10 mouse cellular contexts compared by ENCODE assay signal in the genomic region with DNA sequence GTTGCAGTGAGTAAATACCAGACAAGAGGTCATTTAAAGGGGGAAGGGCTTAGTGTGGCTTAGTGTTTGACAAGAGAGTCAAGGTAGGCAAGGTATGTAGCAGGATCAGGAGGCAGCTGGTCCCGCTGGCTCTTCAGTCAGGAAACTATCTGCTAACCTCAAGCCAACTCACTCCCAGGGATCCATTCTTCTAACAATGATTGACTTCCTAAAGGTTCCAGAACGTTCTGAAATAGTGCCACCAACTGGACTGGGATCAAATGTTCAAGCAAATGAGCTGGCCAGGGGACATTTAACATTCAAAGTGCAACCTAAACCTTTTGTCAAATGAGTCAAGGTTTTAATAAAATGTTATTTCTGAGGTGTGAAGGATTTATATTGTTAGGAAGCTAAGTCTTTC. TPM values are rescaled to one million over a fixed set of nuclear protein-coding genes. Genes with fewer than 3 reads are reported as not detected.
A peak's percentile ranks its signal among the peaks of the same experiment; 100 is the strongest.
DNase-seq lines count a peak whose midpoint lies in the region; ATAC-seq and TF ChIP-seq lines count a peak whose summit lies in the region.
"Had no signal": no experiment of that assay in that cellular context is flagged by ENCODE, and none has a peak within 500 bp of the region (broad histone marks: within the 10 kb centered on the region; RNA-seq: fewer than 3 reads in every experiment).

No protein-coding gene starts in this region.

- peak; percentile 36 for TF ChIP-seq CTCF in heart, postnatal 0 days (IDR thresholded peaks at IDR 0.05; ENCODE audit: low read depth)

- H3K27ac ChIP-seq in heart, embryonic 10.5 days: no peak overlapping the region
- H3K27ac ChIP-seq in heart, postnatal 0 days (ENCODE audit: low read depth): peak overlapping the region; percentile 80
- H3K27ac ChIP-seq in liver, embryonic 12.5 days: no peak overlapping the region
- no peak overlapping the region for H3K27ac ChIP-seq in forebrain, embryonic 10.5 days

- no peaks in the 10 kb centered on the region for H3K9me3 ChIP-seq in heart, embryonic 10.5 days
- H3K9me3 ChIP-seq in heart, postnatal 0 days (replicated peaks; ENCODE audit: control insufficient read depth, low read length): no peaks in the 10 kb centered on the region
- H3K9me3 ChIP-seq in liver, embryonic 12.5 days (replicated peaks): no peaks in the 10 kb centered on the region
- H3K9me3 ChIP-seq in forebrain, embryonic 10.5 days: no peaks in the 10 kb centered on the region

- ATAC-seq in heart, postnatal 0 days (ENCODE audit: insufficient read depth, low read depth): no peak
- ATAC-seq in liver, embryonic 12.5 days: no peak

- peak; percentile 90 for DNase-seq in heart, adult 11 months
- no peak for DNase-seq in heart, embryonic 10.5 days (ENCODE audit: low spot score)
- DNase-seq in NIH3T3 (ENCODE audit: low read depth): peak; percentile 17
- DNase-seq in heart, postnatal 0 days (ENCODE audit: low spot score): peak; percentile 38
- peak; percentile 61 to 77 for DNase-seq in kidney, postnatal 36 days
- DNase-seq in right cerebral cortex, postnatal 14 days: no peak
- no peak for DNase-seq in forebrain, embryonic 10.5 days (ENCODE audit: extremely low spot score, low spot score)
- DNase-seq: B cell, adult 2 months; gastrocnemius, postnatal 36 days had no signal

- no peaks in the 10 kb centered on the region for H3K27me3 ChIP-seq in heart, embryonic 10.5 days (ENCODE audit: insufficient read depth, poor library complexity, severe bottlenecking)
- no peaks in the 10 kb centered on the region for H3K27me3 ChIP-seq in heart, postnatal 0 days (ENCODE audit: control insufficient read depth, insufficient read depth, low read length)
- H3K27me3 ChIP-seq in liver, embryonic 12.5 days (replicated peaks): no peaks in the 10 kb centered on the region
- no peaks in the 10 kb centered on the region for H3K27me3 ChIP-seq in forebrain, embryonic 10.5 days (ENCODE audit: poor library complexity, severe bottlenecking)

- WGBS in heart, embryonic 10.5 days: 52% methylated on average over 2 of the region's 2 CpGs
- 34% methylated on average over 2 of the region's 2 CpGs for WGBS in heart, postnatal 0 days
- 27% methylated on average over 2 of the region's 2 CpGs for WGBS in liver, embryonic 12.5 days (ENCODE audit: insufficient replicate concordance)
- 70% methylated on average over 2 of the region's 2 CpGs for WGBS in forebrain, embryonic 10.5 days

- no peak overlapping the region for H3K9ac ChIP-seq in heart, postnatal 0 days (replicated peaks; ENCODE audit: low read depth, low read length)
- H3K9ac ChIP-seq in liver, embryonic 12.5 days: no peak overlapping the region

- no peak overlapping the region for H3K4me2 ChIP-seq in heart, postnatal 0 days (ENCODE audit: low read depth, low read length)
- H3K4me2 ChIP-seq in liver, embryonic 12.5 days: no peak overlapping the region

- no peaks in the 10 kb centered on the region for H3K4me1 ChIP-seq in heart, embryonic 10.5 days
- no peaks in the 10 kb centered on the region for H3K4me1 ChIP-seq in heart, postnatal 0 days (ENCODE audit: control insufficient read depth, insufficient read depth)
- H3K4me1 ChIP-seq in liver, embryonic 12.5 days: no peaks in the 10 kb centered on the region
- no peaks in the 10 kb centered on the region for H3K4me1 ChIP-seq in forebrain, embryonic 10.5 days

- no peak overlapping the region for H3K4me3 ChIP-seq in heart, embryonic 10.5 days
- no peak overlapping the region for H3K4me3 ChIP-seq in heart, postnatal 0 days (ENCODE audit: low read depth, low read length)
- no peak overlapping the region for H3K4me3 ChIP-seq in liver, embryonic 12.5 days
- H3K4me3 ChIP-seq in forebrain, embryonic 10.5 days: no peak overlapping the region

- H3K36me3 ChIP-seq in heart, embryonic 10.5 days: no peaks in the 10 kb centered on the region
- no peaks in the 10 kb centered on the region for H3K36me3 ChIP-seq in heart, postnatal 0 days (replicated peaks; ENCODE audit: control insufficient read depth, insufficient read depth, low read length)
- no peaks in the 10 kb centered on the region for H3K36me3 ChIP-seq in liver, embryonic 12.5 days
- no peaks in the 10 kb centered on the region for H3K36me3 ChIP-seq in forebrain, embryonic 10.5 days (replicated peaks)

- TF ChIP-seq EP300 in heart, postnatal 0 days (IDR thresholded peaks at IDR 0.05; ENCODE audit: low read depth): no peak

RNA-seq across cellular contexts. Expression of a gene that starts 21.5 kb away (rescaled TPM):
- 66.1 and 72.1 TPM in 2 replicates for polyA plus RNA-seq in heart, embryonic 10.5 days (2016; fragmentation: Nextera tagmentation; extraction: Ambion mirVana)
- total RNA-seq in heart, postnatal 0 days (2014; rRNA removed; ENCODE audit: low replicate concordance): 38.2 and 43.5 TPM in 2 replicates
- 43.1 and 48.0 TPM in 2 replicates for polyA plus RNA-seq in heart, postnatal 0 days (2015; fragmentation: Nextera tagmentation; extraction: Ambion mirVana)
- polyA plus RNA-seq in liver, embryonic 12.5 days (2016; fragmentation: Nextera tagmentation; extraction: Ambion mirVana): 85.0 and 88.4 TPM in 2 replicates
- 87.6 and 87.9 TPM in 2 replicates for polyA plus RNA-seq in forebrain, embryonic 10.5 days (2016; fragmentation: Nextera tagmentation; extraction: Ambion mirVana)

RNA-seq across cellular contexts. Expression of a gene that starts 36.8 kb away (rescaled TPM):
- 322 and 328 TPM in 2 replicates for polyA plus RNA-seq in heart, embryonic 10.5 days (2016; fragmentation: Nextera tagmentation; extraction: Ambion mirVana)
- 116 and 142 TPM in 2 replicates for total RNA-seq in heart, postnatal 0 days (2014; rRNA removed; ENCODE audit: low replicate concordance)
- polyA plus RNA-seq in heart, postnatal 0 days (2015; fragmentation: Nextera tagmentation; extraction: Ambion mirVana): 282 and 290 TPM in 2 replicates
- 916 and 938 TPM in 2 replicates for polyA plus RNA-seq in liver, embryonic 12.5 days (2016; fragmentation: Nextera tagmentation; extraction: Ambion mirVana)
- polyA plus RNA-seq in forebrain, embryonic 10.5 days (2016; fragmentation: Nextera tagmentation; extraction: Ambion mirVana): 223 and 224 TPM in 2 replicates

Comparison
In these comparisons a context has a peak if more than half of its experiments do, and no peak if none do; other contexts are left out.
1. DNase-seq: peak in heart, adult 11 months (single experiment), NIH3T3 (single experiment), heart, postnatal 0 days (single experiment) and kidney, postnatal 36 days (2 of 2); none in heart, embryonic 10.5 days (single experiment), right cerebral cortex, postnatal 14 days (single experiment) and forebrain, embryonic 10.5 days (single experiment).